Mouse (Mus musculus) olfactory bulb, adult 2 months (tissue): Measurements from ENCODE around the gene Ankrd44. TPM values are rescaled to one million over a fixed set of nuclear protein-coding genes. Genes with fewer than 3 reads are reported as not detected.

Source experiments
- H3K27ac ChIP-seq: fragments of 200-500 bp; 2 replicates; pipeline ENCODE4 v1.5.1; 2012; ENCODE audit warnings: low read depth, low read length; ENCODE audit not compliant: insufficient read depth
- H3K4me1 ChIP-seq: fragments of 200-500 bp; 2 replicates; pipeline ENCODE4 v1.6.1; 2012; ENCODE audit warnings: low read length; ENCODE audit not compliant: control insufficient read depth, insufficient read depth
- H3K4me3 ChIP-seq: fragments of 200-500 bp; 2 replicates; pipeline ENCODE4 v1.5.1; 2012; ENCODE audit warnings: mild to moderate bottlenecking, low read depth, low read length, moderate library complexity; ENCODE audit not compliant: insufficient read depth
- CTCF ChIP-seq: fragments of 200-500 bp; IDR thresholded peaks from 2 replicates; pipeline ENCODE4 v1.5.1; 2012; ENCODE audit warnings: low read depth, mild to moderate bottlenecking, low read length, moderate library complexity; ENCODE audit not compliant: insufficient read depth
- POLR2A ChIP-seq: fragments of 200-500 bp; IDR thresholded peaks from 2 replicates; pipeline ENCODE4 v1.6.1; 2012; ENCODE audit warnings: mild to moderate bottlenecking, low read depth, low read length, moderate library complexity; ENCODE audit not compliant: insufficient read depth
- WGBS: fragments of 180-500 bp; shearing (Covaris S2); methylation state at CpG from one replicate; pipeline ENCODE4 v1.1.7; 2018; 5-methylcytosine and 5-hydroxymethylcytosine counted together
- polyA plus RNA-seq: library from polyadenylated mRNA; stranded (reverse); fragments of >200 nt; gene quantifications from 2 replicates; pipeline ENCODE4 v1.2.4, GENCODE M21; 2012; ENCODE audit warnings: low replicate concordance; ENCODE audit not compliant: missing spikeins, insufficient read depth, insufficient read length

The Ankrd44 gene
- polyA plus RNA-seq, 1 experiment: not detected

- TF ChIP-seq POLR2A (no peak), CTCF (no peak)
- WGBS: 29% methylated on average over 10 of the region's 10 CpGs
- H3K4me3 ChIP-seq: no peak overlapping the region
- no peak overlapping the region for H3K27ac ChIP-seq
- H3K4me1 ChIP-seq: 0 out of 2 replicates have a peak, but pooled peaks cover 2% of the 10 kb centered on the region
Measured at GRCm38 (mm10) chr1:54877423-54878073, 48.6 kb downstream of the Ankrd44 start.

- TF ChIP-seq POLR2A: no peak
- no peak for TF ChIP-seq CTCF
- WGBS: 78% methylated on average over 5 of the region's 5 CpGs
- 0 out of 2 replicates have a peak, but pooled peaks cover 2% of the 10 kb centered on the region for H3K4me1 ChIP-seq
- no peak overlapping the region for H3K27ac ChIP-seq
- H3K4me3 ChIP-seq: no peak overlapping the region
Measured at GRCm38 (mm10) chr1:54877014-54877413, 49.2 kb downstream of the Ankrd44 start.

- 93% methylated on average over 6 of the region's 6 CpGs for WGBS
- Histone ChIP-seq H3K4me3 (no peak overlapping the region), H3K27ac (no peak overlapping the region), H3K4me1 (no peaks in the 10 kb centered on the region)
- TF ChIP-seq POLR2A (no peak), CTCF (no peak)
Measured at GRCm38 (mm10) chr1:54874094-54874493, 52.1 kb downstream of the Ankrd44 start.

- H3K4me3 ChIP-seq: no peak overlapping the region
- TF ChIP-seq POLR2A: no peak
- WGBS: 81% methylated on average over 9 of the region's 9 CpGs
- no peaks in the 10 kb centered on the region for H3K4me1 ChIP-seq
- no peak overlapping the region for H3K27ac ChIP-seq
Measured at GRCm38 (mm10) chr1:54872857-54873616, 53.1 kb downstream of the Ankrd44 start.

- H3K27ac ChIP-seq: no peak overlapping the region
- no peak overlapping the region for H3K4me3 ChIP-seq
- WGBS: 98% methylated on average over 1 of the region's 1 CpGs
- TF ChIP-seq POLR2A (no peak), CTCF (no peak)
- H3K4me1 ChIP-seq: peaks cover 2% of the 10 kb centered on the region; the same call in 1 of the 2 replicates
Measured at GRCm38 (mm10) chr1:54871321-54871720, 54.9 kb downstream of the Ankrd44 start.

GRCm38 (mm10) chr1:54870634-54871033, 55.6 kb downstream of the Ankrd44 start:
- 96% methylated on average over 2 of the region's 2 CpGs for WGBS
- Histone ChIP-seq H3K27ac (no peak overlapping the region), H3K4me3 (no peak overlapping the region), H3K4me1 (peaks cover 4% of the 10 kb centered on the region; the same call in 1 of the 2 replicates)
- TF ChIP-seq POLR2A: no peak
- TF ChIP-seq CTCF: no peak

GRCm38 (mm10) chr1:54867226-54867625, 59.0 kb downstream of the Ankrd44 start:
- H3K4me1 ChIP-seq: peaks cover 4% of the 10 kb centered on the region; the same call in 1 of the 2 replicates
- no peak for TF ChIP-seq CTCF
- TF ChIP-seq POLR2A: no peak
- no peak overlapping the region for H3K27ac ChIP-seq
- H3K4me3 ChIP-seq: no peak overlapping the region
- 68% methylated on average over 4 of the region's 4 CpGs for WGBS

- Histone ChIP-seq H3K27ac (no peak overlapping the region), H3K4me1 (peaks cover 4% of the 10 kb centered on the region; the same call in 1 of the 2 replicates), H3K4me3 (no peak overlapping the region)
- 94% methylated on average over 3 of the region's 3 CpGs for WGBS
- TF ChIP-seq POLR2A (no peak), CTCF (no peak)
Measured at GRCm38 (mm10) chr1:54866131-54866530, 60.1 kb downstream of the Ankrd44 start.
